Mouse (Mus musculus): Measurements from ENCODE around the gene Map3k10. TPM values are rescaled to one million over a fixed set of nuclear protein-coding genes. Genes with fewer than 3 reads are reported as not detected.

Map3k10 gene
- polyA plus RNA-seq (2014; fragmentation: Nextera tagmentation; extraction: Ambion mirVana): 7.2 and 8.0 TPM in 2 replicates

DNA sequence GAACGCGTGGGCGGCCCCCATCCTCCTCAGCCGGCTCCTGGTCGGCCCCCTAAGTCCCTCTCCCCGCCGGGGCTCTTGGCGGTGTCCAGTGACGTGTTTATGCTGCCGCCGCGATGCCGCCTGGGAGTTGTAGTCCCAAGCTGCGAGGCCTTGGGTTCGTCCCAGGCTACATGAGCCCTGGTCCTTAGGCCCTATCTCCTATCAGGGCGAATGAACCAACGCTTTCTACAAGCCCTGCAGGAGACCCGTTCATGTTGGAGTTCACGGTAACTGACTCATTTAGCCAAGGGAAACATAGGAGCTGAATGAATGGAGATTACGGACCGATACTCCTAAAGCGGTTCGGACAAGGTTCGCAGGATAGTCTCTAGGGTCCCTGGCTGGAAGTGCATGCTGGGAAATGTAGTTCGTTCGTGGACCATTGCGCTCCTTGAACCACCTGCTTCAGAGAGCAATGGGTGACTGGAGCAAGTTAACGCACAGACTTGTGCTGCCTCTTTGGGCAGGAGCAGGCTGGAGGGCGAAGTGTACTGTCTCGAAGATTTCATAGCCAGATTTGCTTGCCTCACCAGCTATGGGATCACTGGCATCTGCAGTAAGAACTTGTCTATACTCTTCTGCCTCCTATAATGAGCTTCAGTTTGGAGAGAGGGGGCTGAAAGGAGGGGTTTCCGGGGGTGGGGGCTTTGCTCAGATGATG is at the start of gene Map3k10:
Gene Map3k10, minus strand, starts transcription at position 77 of the 700 bp plus-strand sequence.
- Histone ChIP-seq H3K9ac (ENCODE audit: low read depth, low read length) (peak within 1 kb of the TSS; percentile 88), H3K27ac (replicated peaks; ENCODE audit: low read depth, low read length) (peak within 1 kb of the TSS; percentile 87), H3K27me3 (replicated peaks; ENCODE audit: control insufficient read depth, insufficient read depth, low read length) (no peaks in the 10 kb centered on the region), H3K4me3 (ENCODE audit: low read depth, low read length) (peak within 1 kb of the TSS; percentile 91), H3K4me2 (ENCODE audit: low read depth, low read length) (peak within 1 kb of the TSS; percentile 97), H3K36me3 (ENCODE audit: control insufficient read depth, insufficient read depth, low read length) (peaks cover 17% of the 10 kb centered on the region), H3K4me1 (ENCODE audit: control insufficient read depth, insufficient read depth, low read length) (peaks cover 17% of the 10 kb centered on the region), H3K9me3 (ENCODE audit: control insufficient read depth, low read length) (no peaks in the 10 kb centered on the region)
- ATAC-seq (ENCODE audit: low read depth) (peak; percentile 99), DNase-seq (ENCODE audit: low spot score) (peak; percentile 98)
- under 1% methylated on average over 26 of the region's 31 CpGs for WGBS

DNA sequence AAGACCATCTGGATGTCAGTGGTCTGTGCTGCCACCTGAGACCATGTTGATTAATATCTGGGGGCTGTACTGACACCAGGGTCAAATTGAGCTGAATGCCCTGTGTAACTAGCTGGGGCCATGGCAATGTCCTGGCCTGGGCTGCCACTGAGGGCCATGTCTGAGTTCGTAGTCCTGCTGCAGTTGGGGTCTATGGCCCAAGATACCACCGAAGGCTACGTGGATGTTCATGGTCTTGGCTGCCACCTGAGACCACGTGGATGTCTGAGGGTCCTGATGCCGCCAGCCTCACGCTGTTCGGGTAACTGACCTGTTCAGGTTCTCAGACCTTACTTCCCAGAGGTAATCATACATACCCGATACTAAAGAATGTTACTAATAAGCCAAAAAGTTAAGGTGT is 47.6 kb upstream of the Map3k10 start:
- no peak for DNase-seq (ENCODE audit: low spot score)
- Histone ChIP-seq H3K27ac (replicated peaks; ENCODE audit: low read depth, low read length) (no peak overlapping the region), H3K9me3 (ENCODE audit: control insufficient read depth, low read length) (no peaks in the 10 kb centered on the region), H3K4me1 (ENCODE audit: control insufficient read depth, insufficient read depth, low read length) (no peaks in the 10 kb centered on the region), H3K4me2 (ENCODE audit: low read depth, low read length) (no peak overlapping the region), H3K27me3 (replicated peaks; ENCODE audit: control insufficient read depth, insufficient read depth, low read length) (no peaks in the 10 kb centered on the region), H3K4me3 (ENCODE audit: low read depth, low read length) (no peak overlapping the region), H3K9ac (ENCODE audit: low read depth, low read length) (no peak overlapping the region), H3K36me3 (ENCODE audit: control insufficient read depth, insufficient read depth, low read length) (no peaks in the 10 kb centered on the region)
- 84% methylated on average over 8 of the region's 8 CpGs for WGBS
- no peak for ATAC-seq (ENCODE audit: low read depth)

GRCm38 (mm10) chr7:27710402-27710801 is 36.0 kb upstream of the Map3k10 start:
- H3K27ac ChIP-seq (replicated peaks; ENCODE audit: low read depth, low read length): no peak overlapping the region
- H3K27me3 ChIP-seq (replicated peaks; ENCODE audit: control insufficient read depth, insufficient read depth, low read length): no peaks in the 10 kb centered on the region
- no peaks in the 10 kb centered on the region for H3K4me1 ChIP-seq (ENCODE audit: control insufficient read depth, insufficient read depth, low read length)
- peaks cover 8% of the 10 kb centered on the region; the same call in 1 of the 2 replicates for H3K9me3 ChIP-seq (ENCODE audit: control insufficient read depth, low read length)
- no peak overlapping the region for H3K4me2 ChIP-seq (ENCODE audit: low read depth, low read length)
- H3K9ac ChIP-seq (ENCODE audit: low read depth, low read length): no peak overlapping the region
- WGBS: 86% methylated on average over 7 of the region's 7 CpGs
- ATAC-seq (ENCODE audit: low read depth) (no peak), DNase-seq (ENCODE audit: low spot score) (no peak)
- no peak overlapping the region for H3K4me3 ChIP-seq (ENCODE audit: low read depth, low read length)
- no peaks in the 10 kb centered on the region for H3K36me3 ChIP-seq (ENCODE audit: control insufficient read depth, insufficient read depth, low read length)

DNA sequence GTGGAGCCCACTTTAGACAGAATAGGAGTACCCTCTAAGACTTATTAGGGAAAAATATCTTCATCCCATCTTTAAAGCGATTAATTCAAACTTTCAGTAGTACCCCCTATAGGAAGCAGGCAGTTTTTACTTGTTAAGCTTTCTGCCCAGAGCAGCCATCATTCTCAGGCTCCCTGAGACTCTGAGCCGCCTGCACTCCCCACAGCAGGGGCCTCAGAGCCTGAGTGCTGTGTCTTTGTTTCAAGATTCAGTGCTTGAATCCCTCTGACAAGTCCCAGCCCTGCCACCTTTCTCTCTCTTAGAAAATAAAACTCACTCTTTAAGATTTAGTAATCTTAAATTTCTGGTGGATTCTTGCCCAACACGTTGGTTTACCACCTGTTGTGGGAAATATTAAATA is 22.3 kb upstream of the Map3k10 start:
- DNase-seq (ENCODE audit: low spot score): no peak
- no peak overlapping the region for H3K4me3 ChIP-seq (ENCODE audit: low read depth, low read length)
- ATAC-seq (ENCODE audit: low read depth): no peak
- WGBS: 42% methylated on average over 3 of the region's 3 CpGs
- no peak overlapping the region for H3K4me2 ChIP-seq (ENCODE audit: low read depth, low read length)
- H3K27me3 ChIP-seq (replicated peaks; ENCODE audit: control insufficient read depth, insufficient read depth, low read length): no peaks in the 10 kb centered on the region
- no peaks in the 10 kb centered on the region for H3K4me1 ChIP-seq (ENCODE audit: control insufficient read depth, insufficient read depth, low read length)
- no peak overlapping the region for H3K9ac ChIP-seq (ENCODE audit: low read depth, low read length)
- no peaks in the 10 kb centered on the region for H3K36me3 ChIP-seq (ENCODE audit: control insufficient read depth, insufficient read depth, low read length)
- no peak overlapping the region for H3K27ac ChIP-seq (replicated peaks; ENCODE audit: low read depth, low read length)
- H3K9me3 ChIP-seq (ENCODE audit: control insufficient read depth, low read length): no peaks in the 10 kb centered on the region

DNA sequence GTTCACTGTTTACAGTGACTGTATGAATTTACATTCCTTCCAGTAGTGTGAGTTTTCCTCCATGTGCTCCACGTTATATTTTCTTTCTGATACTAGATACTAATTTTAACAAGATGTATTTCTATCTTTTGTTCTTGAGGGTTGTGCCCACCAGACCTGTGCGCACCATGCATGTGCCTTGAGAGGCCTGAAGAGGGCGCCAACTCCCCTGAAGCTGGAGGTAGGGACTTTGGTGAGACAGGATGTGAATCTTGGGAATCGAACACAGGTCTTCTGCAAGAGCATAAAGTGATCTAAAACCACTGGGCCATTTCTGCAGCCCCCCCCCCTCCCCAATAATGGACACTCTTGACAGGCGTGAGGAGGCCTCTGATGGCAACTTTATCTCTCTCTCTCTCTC is 16.7 kb upstream of the Map3k10 start:
- H3K27me3 ChIP-seq (replicated peaks; ENCODE audit: control insufficient read depth, insufficient read depth, low read length): no peaks in the 10 kb centered on the region
- DNase-seq (ENCODE audit: low spot score) (peak; percentile 28), ATAC-seq (ENCODE audit: low read depth) (no peak)
- H3K27ac ChIP-seq (replicated peaks; ENCODE audit: low read depth, low read length): no peak overlapping the region
- H3K36me3 ChIP-seq (ENCODE audit: control insufficient read depth, insufficient read depth, low read length): no peaks in the 10 kb centered on the region
- no peak overlapping the region for H3K4me3 ChIP-seq (ENCODE audit: low read depth, low read length)
- H3K9me3 ChIP-seq (ENCODE audit: control insufficient read depth, low read length): no peaks in the 10 kb centered on the region
- no peak overlapping the region for H3K9ac ChIP-seq (ENCODE audit: low read depth, low read length)
- 44% methylated on average over 5 of the region's 5 CpGs for WGBS
- H3K4me2 ChIP-seq (ENCODE audit: low read depth, low read length): no peak overlapping the region
- H3K4me1 ChIP-seq (ENCODE audit: control insufficient read depth, insufficient read depth, low read length): no peaks in the 10 kb centered on the region

GRCm38 (mm10) chr7:27688815-27689612 is 14.6 kb upstream of the Map3k10 start, which contains the start of gene Zfp607b:
TSS of gene Zfp607b (plus strand) at chr7:27689340.
- no peaks in the 10 kb centered on the region for H3K27me3 ChIP-seq (replicated peaks; ENCODE audit: control insufficient read depth, insufficient read depth, low read length)
- peak within 1 kb of the TSS; percentile 75 for H3K27ac ChIP-seq (replicated peaks; ENCODE audit: low read depth, low read length)
- WGBS: under 1% methylated on average over 19 of the region's 19 CpGs
- ATAC-seq (ENCODE audit: low read depth): peak; percentile 99
- H3K9ac ChIP-seq (ENCODE audit: low read depth, low read length): peak within 1 kb of the TSS; percentile 74
- DNase-seq (ENCODE audit: low spot score): peak; percentile 99
- H3K36me3 ChIP-seq (ENCODE audit: control insufficient read depth, insufficient read depth, low read length): no peaks in the 10 kb centered on the region
- peak within 1 kb of the TSS; percentile 81 for H3K4me2 ChIP-seq (ENCODE audit: low read depth, low read length)
- no peaks in the 10 kb centered on the region for H3K4me1 ChIP-seq (ENCODE audit: control insufficient read depth, insufficient read depth, low read length)
- no peaks in the 10 kb centered on the region for H3K9me3 ChIP-seq (ENCODE audit: control insufficient read depth, low read length)
- H3K4me3 ChIP-seq (ENCODE audit: low read depth, low read length): peak within 1 kb of the TSS; percentile 51

GRCm38 (mm10) chr7:27688246-27688788 is 13.9 kb upstream of the Map3k10 start:
- no peaks in the 10 kb centered on the region for H3K36me3 ChIP-seq (ENCODE audit: control insufficient read depth, insufficient read depth, low read length)
- DNase-seq (ENCODE audit: low spot score) (no peak), ATAC-seq (ENCODE audit: low read depth) (no peak)
- no peaks in the 10 kb centered on the region for H3K4me1 ChIP-seq (ENCODE audit: control insufficient read depth, insufficient read depth, low read length)
- 28% methylated on average over 14 of the region's 14 CpGs for WGBS
- no peaks in the 10 kb centered on the region for H3K27me3 ChIP-seq (replicated peaks; ENCODE audit: control insufficient read depth, insufficient read depth, low read length)
- peak overlapping the region; percentile 75 for H3K27ac ChIP-seq (replicated peaks; ENCODE audit: low read depth, low read length)
- H3K9me3 ChIP-seq (ENCODE audit: control insufficient read depth, low read length): no peaks in the 10 kb centered on the region
- peak overlapping the region; percentile 81 for H3K4me2 ChIP-seq (ENCODE audit: low read depth, low read length)
- peak overlapping the region; percentile 74 for H3K9ac ChIP-seq (ENCODE audit: low read depth, low read length)
- peak overlapping the region; percentile 51 for H3K4me3 ChIP-seq (ENCODE audit: low read depth, low read length)

DNA sequence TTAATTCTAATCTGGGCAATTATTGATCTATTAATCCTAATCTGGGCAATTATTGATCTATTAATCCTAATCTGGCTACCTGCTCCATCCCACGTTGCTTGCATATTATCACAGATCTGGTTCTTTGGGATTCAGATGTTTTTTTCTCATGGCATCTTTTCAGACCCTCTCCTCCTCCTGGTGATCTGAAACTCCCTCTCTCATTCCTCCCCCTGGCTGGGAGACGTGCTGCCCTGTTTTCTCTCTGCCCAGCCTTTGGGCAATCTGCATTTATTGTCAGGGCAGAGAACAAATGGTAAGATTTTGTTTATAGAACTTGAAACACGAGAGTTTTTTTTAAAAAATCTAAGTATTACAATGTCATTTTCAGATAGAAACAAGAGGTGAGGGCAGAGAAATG is 13.4 kb upstream of the Map3k10 start:
- H3K9ac ChIP-seq (ENCODE audit: low read depth, low read length): no peak overlapping the region
- peak overlapping the region; percentile 81; the same call in 1 of the 2 replicates for H3K4me2 ChIP-seq (ENCODE audit: low read depth, low read length)

More for the DNA sequence above, 13.4 kb upstream of the Map3k10 start:
- H3K27ac ChIP-seq (replicated peaks; ENCODE audit: low read depth, low read length): no peak overlapping the region
- ATAC-seq (ENCODE audit: low read depth) (no peak), DNase-seq (ENCODE audit: low spot score) (no peak)
- H3K4me3 ChIP-seq (ENCODE audit: low read depth, low read length): peak overlapping the region; percentile 51
- H3K9me3 ChIP-seq (ENCODE audit: control insufficient read depth, low read length): no peaks in the 10 kb centered on the region
- H3K27me3 ChIP-seq (replicated peaks; ENCODE audit: control insufficient read depth, insufficient read depth, low read length): no peaks in the 10 kb centered on the region
- no peaks in the 10 kb centered on the region for H3K36me3 ChIP-seq (ENCODE audit: control insufficient read depth, insufficient read depth, low read length)
- H3K4me1 ChIP-seq (ENCODE audit: control insufficient read depth, insufficient read depth, low read length): no peaks in the 10 kb centered on the region
- 74% methylated on average over 3 of the region's 3 CpGs for WGBS
